Mouse (Mus musculus) heart, embryonic 14.5 days (tissue): ENCODE data around the gene Epx. TPM values are rescaled to one million over a fixed set of nuclear protein-coding genes. Genes with fewer than 3 reads are reported as not detected.

Experiments used
- polyA plus RNA-seq: library from polyadenylated mRNA; unstranded; fragments of >200 nt; fragmentation: Nextera tagmentation; extraction: Ambion mirVana; gene quantifications from 2 replicates; pipeline ENCODE4 v1.2.1, GENCODE M21; 2014

Epx gene
- polyA plus RNA-seq, 1 experiment from 2014 or later, result 0.63 TPM

Other genes starting within 250 kb of the Epx start
- gene Rnf43, start 212.8 kb downstream of the Epx start, polyA plus RNA-seq, result 0.47 and 0.55 TPM in 2 replicates
- 116 and 124 TPM in 2 replicates for gene Supt4a, start 138.0 kb downstream of the Epx start, polyA plus RNA-seq
- 0.09 and 0.26 TPM in 2 replicates for gene Tspoap1, start 115.0 kb downstream of the Epx start, polyA plus RNA-seq
- gene Mpo, start 82.0 kb downstream of the Epx start, polyA plus RNA-seq, result 0.09 and 1.00 TPM in 2 replicates
- gene Lpo, start 47.2 kb downstream of the Epx start, polyA plus RNA-seq, result 0.11 TPM in 1 of 2 replicates, not detected in the other
- gene Mks1, start 22.3 kb downstream of the Epx start, polyA plus RNA-seq, result 6.5 and 7.0 TPM in 2 replicates
- not detected in 2 replicates for gene Olfr462, start 16.7 kb upstream of the Epx start, polyA plus RNA-seq
- gene Olfr463, start 21.9 kb upstream of the Epx start, polyA plus RNA-seq, result not detected in 2 replicates
- not detected in 2 replicates for gene Olfr464, start 45.4 kb upstream of the Epx start, polyA plus RNA-seq
- gene Dynll2, start 112.0 kb upstream of the Epx start, polyA plus RNA-seq, result 15.7 and 17.3 TPM in 2 replicates
- gene Srsf1, start 171.8 kb upstream of the Epx start, polyA plus RNA-seq, result 192 and 199 TPM in 2 replicates
- gene Vezf1, start 192.7 kb upstream of the Epx start, polyA plus RNA-seq, result 23.9 and 26.2 TPM in 2 replicates
- 14.3 and 17.0 TPM in 2 replicates for gene Cuedc1, start 222.5 kb upstream of the Epx start, polyA plus RNA-seq